Mouse (Mus musculus): ENCODE measurements around the gene Gpsm1. TPM values are rescaled to one million over a fixed set of nuclear protein-coding genes. Genes with fewer than 3 reads are reported as not detected.

The Gpsm1 gene
- polyA plus RNA-seq, 1 experiment from 2014 or later = 6.9 TPM

DNA sequence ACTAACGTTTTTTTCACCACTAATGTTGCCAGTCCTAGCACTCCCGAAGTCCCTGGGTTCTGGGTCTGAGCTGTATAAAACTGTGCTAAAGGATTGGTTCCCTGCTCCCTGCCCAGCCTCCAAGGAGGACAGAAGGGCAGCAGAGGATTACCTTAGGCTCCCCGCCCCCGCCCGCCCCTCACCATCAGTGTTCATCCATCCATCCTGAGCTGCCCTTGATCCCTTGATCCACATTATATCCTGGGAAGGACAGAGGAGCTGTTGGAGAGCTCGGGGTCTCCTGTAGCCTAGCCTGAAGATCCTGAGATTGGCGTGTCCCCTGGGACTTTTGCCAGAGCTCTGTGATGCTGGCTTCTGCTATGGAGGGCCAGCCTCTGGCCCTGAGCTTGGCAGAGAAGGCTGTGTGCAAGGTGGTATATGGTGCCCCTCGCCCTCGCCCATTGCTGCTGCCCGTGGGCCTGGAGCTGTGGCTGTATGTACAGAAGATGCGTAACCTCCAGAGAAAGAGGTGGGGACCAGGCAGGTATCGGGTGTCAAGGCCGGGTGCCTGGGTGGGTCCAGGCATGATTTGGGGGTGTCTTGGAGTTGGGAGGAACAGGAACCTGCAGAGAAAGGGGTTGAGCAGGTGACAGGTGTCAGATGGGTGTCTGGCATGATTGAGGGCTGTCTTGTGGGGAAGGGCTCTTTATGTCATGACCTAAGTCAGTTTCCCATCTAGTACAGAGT is 4.4 kb downstream of the Gpsm1 start:
- no peaks in the 10 kb centered on the region for H3K27me3 ChIP-seq (replicated peaks; ENCODE audit: control insufficient read depth, insufficient read depth, low read length)
- WGBS = 84% methylated on average over 13 of the region's 13 CpGs
- H3K36me3 ChIP-seq (ENCODE audit: control insufficient read depth, insufficient read depth) = peaks cover 15% of the 10 kb centered on the region; the same call in 1 of the 2 replicates
- H3K4me2 ChIP-seq (replicated peaks; ENCODE audit: low read depth) = no peak overlapping the region
- ATAC-seq = no peak
- H3K27ac ChIP-seq (ENCODE audit: low read depth, low read length) = no peak overlapping the region
- TF ChIP-seq CTCF (IDR thresholded peaks at IDR 0.05; ENCODE audit: low read depth) = no peak
- 0 out of 2 replicates have a peak, but pooled peaks cover 2% of the 10 kb centered on the region for H3K4me1 ChIP-seq (replicated peaks; ENCODE audit: control insufficient read depth, insufficient read depth, low read length)
- H3K4me3 ChIP-seq (ENCODE audit: low read depth, low read length) = no peak overlapping the region
- no peaks in the 10 kb centered on the region for H3K9me3 ChIP-seq (ENCODE audit: control insufficient read depth)
- no peak overlapping the region for H3K9ac ChIP-seq (ENCODE audit: low read depth, low read length)

DNA sequence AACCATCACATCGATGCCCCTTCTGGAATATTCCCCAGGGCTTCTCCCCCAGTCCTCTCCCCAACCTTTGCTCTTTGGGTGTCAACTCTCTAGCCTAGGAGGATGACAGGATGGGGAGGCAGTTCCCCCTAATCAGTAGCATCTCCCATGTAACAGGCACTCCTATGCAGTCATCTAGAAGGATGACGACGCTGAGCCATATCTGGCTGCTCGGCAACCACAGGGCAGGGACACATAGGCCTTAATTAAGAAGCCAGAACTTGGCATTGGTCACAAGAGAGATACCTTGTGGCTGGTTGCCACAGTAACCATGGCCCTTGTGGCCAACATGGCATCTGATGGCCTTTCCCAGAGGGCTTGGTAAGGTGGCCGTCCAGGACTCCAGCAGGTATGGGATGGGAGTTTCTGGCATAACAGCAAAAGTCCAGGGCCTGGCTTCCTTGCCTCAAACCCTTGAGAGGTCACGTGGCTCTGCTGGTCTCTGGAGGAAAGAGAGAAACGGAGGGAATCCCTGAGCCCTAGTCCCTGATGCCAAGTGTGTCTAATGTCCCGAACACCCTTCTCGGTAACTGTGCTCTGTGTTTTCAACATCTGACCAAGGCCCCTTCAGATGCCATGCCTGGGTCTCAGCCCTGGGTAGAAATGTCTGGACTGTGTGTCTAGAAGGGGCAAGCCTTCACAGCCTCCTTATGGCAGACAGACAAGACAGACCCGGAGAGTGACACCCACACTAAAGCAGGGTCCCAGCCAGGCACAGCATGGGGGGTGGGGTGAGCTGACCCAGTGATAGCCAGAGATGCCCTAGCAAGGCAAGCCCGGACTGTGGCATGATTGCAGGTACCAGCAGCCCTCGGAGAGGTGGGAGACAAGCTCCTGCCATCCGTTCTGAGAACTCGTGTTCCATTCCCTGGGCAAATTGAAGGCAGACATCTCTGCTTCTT is 5.2 kb downstream of the Gpsm1 start:
- H3K9ac ChIP-seq (ENCODE audit: low read depth, low read length) = no peak overlapping the region
- 80% methylated on average over 14 of the region's 14 CpGs for WGBS

DNA sequence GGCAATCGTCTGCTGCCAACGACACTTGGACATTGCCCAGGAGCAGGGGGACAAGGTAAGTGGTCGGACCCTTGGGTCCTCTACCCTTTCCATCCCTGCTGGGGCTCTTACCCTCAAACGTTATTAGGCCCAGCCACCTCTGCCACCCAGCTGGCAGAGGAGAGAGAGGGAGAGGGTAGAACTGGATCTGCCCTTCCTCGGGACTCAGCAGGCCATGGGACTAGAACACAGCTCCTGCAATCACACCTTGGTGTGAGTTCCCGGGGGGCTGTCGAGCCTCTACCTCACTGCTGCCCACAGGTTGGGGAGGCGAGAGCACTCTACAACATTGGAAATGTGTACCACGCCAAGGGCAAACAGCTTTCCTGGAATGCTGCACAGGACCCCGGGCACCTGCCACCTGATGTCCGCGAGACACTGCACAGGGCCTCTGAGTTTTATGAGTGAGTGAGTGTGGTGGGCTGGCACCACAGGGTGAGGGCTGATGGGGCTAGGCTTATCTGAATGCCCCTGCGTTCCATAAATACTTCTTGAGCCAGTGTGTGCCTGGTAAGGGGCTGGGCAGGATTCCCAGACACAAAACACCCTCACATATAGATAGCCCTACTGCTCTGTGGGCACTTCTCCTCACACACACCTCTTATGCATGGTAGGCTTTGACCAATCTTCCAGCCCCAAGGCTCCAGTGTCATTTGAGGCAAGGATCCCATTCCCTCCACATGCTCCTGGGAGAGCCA is 8.4 kb downstream of the Gpsm1 start:
- H3K27me3 ChIP-seq (replicated peaks; ENCODE audit: control insufficient read depth, insufficient read depth, low read length) = no peaks in the 10 kb centered on the region
- no peak for ATAC-seq
- no peak overlapping the region for H3K4me3 ChIP-seq (ENCODE audit: low read depth, low read length)
- H3K9ac ChIP-seq (ENCODE audit: low read depth, low read length) = no peak overlapping the region
- no peak overlapping the region for H3K27ac ChIP-seq (ENCODE audit: low read depth, low read length)
- no peaks in the 10 kb centered on the region for H3K4me1 ChIP-seq (replicated peaks; ENCODE audit: control insufficient read depth, insufficient read depth, low read length)
- no peak overlapping the region for H3K4me2 ChIP-seq (replicated peaks; ENCODE audit: low read depth)
- 88% methylated on average over 13 of the region's 13 CpGs for WGBS
- H3K9me3 ChIP-seq (ENCODE audit: control insufficient read depth) = no peaks in the 10 kb centered on the region
- peaks cover 39% of the 10 kb centered on the region; the same call in 1 of the 2 replicates for H3K36me3 ChIP-seq (ENCODE audit: control insufficient read depth, insufficient read depth)
- TF ChIP-seq CTCF (IDR thresholded peaks at IDR 0.05; ENCODE audit: low read depth) = no peak

More for the DNA sequence above, 5.2 kb downstream of the Gpsm1 start:
- Histone ChIP-seq H3K27me3 (replicated peaks; ENCODE audit: control insufficient read depth, insufficient read depth, low read length) (no peaks in the 10 kb centered on the region), H3K4me1 (replicated peaks; ENCODE audit: control insufficient read depth, insufficient read depth, low read length) (0 out of 2 replicates have a peak, but pooled peaks cover 2% of the 10 kb centered on the region), H3K4me2 (replicated peaks; ENCODE audit: low read depth) (no peak overlapping the region), H3K27ac (ENCODE audit: low read depth, low read length) (no peak overlapping the region), H3K4me3 (ENCODE audit: low read depth, low read length) (no peak overlapping the region), H3K9me3 (ENCODE audit: control insufficient read depth) (no peaks in the 10 kb centered on the region), H3K36me3 (ENCODE audit: control insufficient read depth, insufficient read depth) (peaks cover 23% of the 10 kb centered on the region; the same call in 1 of the 2 replicates)
- no peak for ATAC-seq
- no peak for TF ChIP-seq CTCF (IDR thresholded peaks at IDR 0.05; ENCODE audit: low read depth)

DNA sequence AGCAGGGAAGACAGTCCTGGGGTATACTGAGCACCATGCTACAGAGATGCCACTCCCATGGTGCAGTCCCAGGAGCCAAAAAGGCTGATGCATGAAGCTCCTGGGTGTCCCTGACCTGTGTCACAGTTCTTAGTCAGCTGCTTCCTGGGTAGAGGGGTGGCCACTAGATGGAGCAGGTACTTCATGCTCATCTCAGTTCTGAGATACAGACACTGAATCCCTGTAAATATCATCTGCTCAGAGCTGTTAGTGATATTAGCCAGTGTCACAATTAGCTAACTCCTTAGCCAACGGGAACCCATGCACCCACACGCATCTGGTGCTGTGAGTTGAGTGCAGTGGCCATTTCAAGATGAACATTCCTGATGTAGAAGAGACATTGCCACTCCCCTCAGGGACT is 9.6 kb downstream of the Gpsm1 start:
- H3K4me3 ChIP-seq (ENCODE audit: low read depth, low read length) = no peak overlapping the region
- no peaks in the 10 kb centered on the region for H3K27me3 ChIP-seq (replicated peaks; ENCODE audit: control insufficient read depth, insufficient read depth, low read length)
- peak; percentile 75 for TF ChIP-seq CTCF (IDR thresholded peaks at IDR 0.05; ENCODE audit: low read depth)
- no peaks in the 10 kb centered on the region for H3K9me3 ChIP-seq (ENCODE audit: control insufficient read depth)
- no peak overlapping the region for H3K4me2 ChIP-seq (replicated peaks; ENCODE audit: low read depth)
- no peak overlapping the region for H3K9ac ChIP-seq (ENCODE audit: low read depth, low read length)
- no peak overlapping the region for H3K27ac ChIP-seq (ENCODE audit: low read depth, low read length)
- peaks cover 39% of the 10 kb centered on the region; the same call in 1 of the 2 replicates for H3K36me3 ChIP-seq (ENCODE audit: control insufficient read depth, insufficient read depth)
- no peak for ATAC-seq
- no peaks in the 10 kb centered on the region for H3K4me1 ChIP-seq (replicated peaks; ENCODE audit: control insufficient read depth, insufficient read depth, low read length)
- WGBS = 82% methylated on average over 2 of the region's 2 CpGs

DNA sequence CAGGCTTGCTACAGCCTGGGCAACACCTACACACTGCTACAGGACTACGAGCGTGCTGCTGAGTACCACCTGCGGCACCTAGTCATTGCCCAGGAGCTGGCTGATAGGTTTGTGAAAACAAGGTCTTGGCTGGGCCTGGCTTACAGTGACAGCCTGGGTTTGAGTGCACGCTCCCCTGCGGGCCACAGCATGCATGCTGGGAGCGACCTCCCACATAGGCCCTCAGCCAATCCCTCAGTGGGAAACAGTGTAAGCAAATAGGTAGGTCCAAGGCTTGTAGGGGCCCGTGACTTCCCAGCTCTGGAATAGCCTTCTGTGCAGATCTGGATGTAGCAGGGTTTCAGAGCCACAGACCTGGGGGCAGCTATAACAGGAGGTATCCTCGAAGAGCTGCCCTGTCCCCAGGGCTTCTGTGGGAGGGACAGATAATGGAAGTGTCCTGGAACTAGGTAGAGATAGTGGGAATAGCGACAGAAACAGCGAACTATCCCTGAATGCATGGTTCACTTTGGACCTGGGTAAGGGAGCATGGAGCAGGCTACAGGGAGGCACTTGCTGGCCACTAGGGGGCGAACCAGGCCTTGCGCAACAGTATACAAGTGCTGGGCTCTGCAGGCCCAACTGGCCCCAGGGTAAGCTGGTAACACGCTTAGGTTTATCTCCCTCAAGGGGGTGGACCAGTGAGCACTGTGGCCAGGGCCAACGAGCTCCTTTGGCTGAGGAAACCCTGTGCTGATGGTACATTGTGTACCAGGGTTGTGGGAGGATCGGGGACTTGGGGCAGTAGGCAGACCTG is 10.3 kb downstream of the Gpsm1 start:
- Histone ChIP-seq H3K9ac (ENCODE audit: low read depth, low read length) (no peak overlapping the region), H3K4me3 (ENCODE audit: low read depth, low read length) (no peak overlapping the region), H3K4me1 (replicated peaks; ENCODE audit: control insufficient read depth, insufficient read depth, low read length) (no peaks in the 10 kb centered on the region), H3K9me3 (ENCODE audit: control insufficient read depth) (no peaks in the 10 kb centered on the region), H3K4me2 (replicated peaks; ENCODE audit: low read depth) (no peak overlapping the region), H3K27ac (ENCODE audit: low read depth, low read length) (peak overlapping the region; percentile 46; the same call in 1 of the 2 replicates), H3K27me3 (replicated peaks; ENCODE audit: control insufficient read depth, insufficient read depth, low read length) (no peaks in the 10 kb centered on the region), H3K36me3 (ENCODE audit: control insufficient read depth, insufficient read depth) (peaks cover 39% of the 10 kb centered on the region; the same call in 1 of the 2 replicates)
- peak; percentile 98 for TF ChIP-seq CTCF (IDR thresholded peaks at IDR 0.05; ENCODE audit: low read depth)
- peak; percentile 70 for ATAC-seq
- WGBS = 68% methylated on average over 15 of the region's 15 CpGs
